In the genomic region with DNA sequence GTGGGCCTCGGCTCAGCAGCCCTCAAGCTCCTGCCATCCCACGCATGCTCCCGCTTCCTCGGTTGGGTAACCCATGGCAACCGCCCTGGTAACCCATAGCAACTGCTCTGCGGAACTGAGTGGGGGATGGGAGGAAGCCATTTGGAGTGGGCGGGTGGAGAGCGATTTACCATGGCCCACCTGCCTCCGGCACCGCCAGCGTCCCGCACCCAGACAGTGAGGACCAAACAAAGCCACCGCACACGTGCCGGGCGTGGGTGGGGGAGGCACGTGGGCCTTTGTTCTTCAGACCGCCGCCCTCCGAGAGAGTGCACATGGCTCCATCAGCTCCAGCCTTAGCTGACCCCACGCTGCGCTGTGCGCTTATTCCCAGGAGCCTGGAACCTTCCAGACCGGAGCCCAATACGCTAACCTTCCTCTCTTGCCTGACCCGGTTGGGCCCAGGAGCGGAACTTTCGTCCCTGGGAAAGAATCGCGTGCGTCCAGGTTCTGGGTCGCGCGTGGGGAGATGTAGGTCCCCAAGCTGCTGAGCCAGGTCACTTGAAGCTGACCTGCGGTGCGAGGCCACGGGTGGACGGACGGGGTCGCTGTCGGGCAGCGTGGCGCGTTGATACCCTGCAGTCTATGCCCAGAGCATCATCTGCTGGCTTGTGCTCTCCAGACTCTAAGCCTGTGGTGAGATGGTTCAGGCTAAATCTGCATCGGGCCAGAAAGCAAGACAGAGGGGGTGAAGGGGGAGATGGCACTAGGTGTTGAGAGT, we compare ENCODE assay signal across 8 mouse cellular contexts.
A peak's percentile ranks its signal among the peaks of the same experiment; 100 is the strongest.
DNase-seq lines count a peak whose midpoint lies in the region; TF ChIP-seq lines count a peak whose summit lies in the region.

No protein-coding gene starts in this region.

- TF ChIP-seq CTCF in cortical plate, adult 2 months (IDR thresholded peaks at IDR 0.05; ENCODE audit: extremely low read depth, insufficient read depth, low read length): peak; percentile 72
- TF ChIP-seq CTCF in left cerebral cortex, adult 2 months (IDR thresholded peaks at IDR 0.05): peak; percentile 79

- peak; percentile 86 for DNase-seq in ZHBTc4 (ENCODE audit: low read depth, low spot score)
- DNase-seq in gastrocnemius, postnatal 10 days: peak; percentile 84
- peak; percentile 83 for DNase-seq in hindlimb bud, embryonic 11.5 days (ENCODE audit: extremely low spot score, low read depth, low spot score)
- DNase-seq in left cerebral cortex, adult 2 months (ENCODE audit: extremely low spot score in 1 of 2, low spot score in 2 of 2): peak; percentile 94
- DNase-seq in lung, postnatal 4 days: peak; percentile 85 to 89
- DNase-seq in retina, postnatal 7 days (ENCODE audit: low read depth, low spot score): peak; percentile 68
- DNase-seq in thymus, postnatal 4 days: peak; percentile 87

- intact Hi-C loops in left cerebral cortex, adult 2 months (cut with DNase I): loop anchor here (2.0 kb wide), 1 partner anchor 20 kb away; no protein-coding TSS in a partner anchor

- H3K4me1 ChIP-seq in cortical plate, adult 2 months (ENCODE audit: control insufficient read depth, insufficient read depth, low read length): peaks cover 3% of the 10 kb centered on the region; the same call in 1 of the 2 replicates

- H3K4me3 ChIP-seq in cortical plate, adult 2 months (ENCODE audit: insufficient read depth, low read length): peak overlapping the region; percentile 26
- H3K4me3 ChIP-seq in left cerebral cortex, adult 2 months: peak overlapping the region; percentile 48

- peak overlapping the region; percentile 95 for H3K27ac ChIP-seq in cortical plate, adult 2 months (ENCODE audit: insufficient read depth, low read length)
- peak overlapping the region; percentile 99 for H3K27ac ChIP-seq in left cerebral cortex, adult 2 months

- TF ChIP-seq POLR2A in cortical plate, adult 2 months (IDR thresholded peaks at IDR 0.05; ENCODE audit: extremely low read depth, insufficient read depth, low read length): no peak

Comparison
In these comparisons a context has a peak if more than half of its experiments do, and no peak if none do; other contexts are left out.
1. Peak in every context shown above with its lines: DNase-seq, H3K4me3 ChIP-seq and H3K27ac ChIP-seq.